Mouse (Mus musculus): ENCODE measurements at regions not wholly inside any gene's neighbourhood (a gene's known extent, or its start where the extent isn't known, plus 50 kb on each side); places are given as distances from the start of the nearest gene placed in this dataset.

DNA sequence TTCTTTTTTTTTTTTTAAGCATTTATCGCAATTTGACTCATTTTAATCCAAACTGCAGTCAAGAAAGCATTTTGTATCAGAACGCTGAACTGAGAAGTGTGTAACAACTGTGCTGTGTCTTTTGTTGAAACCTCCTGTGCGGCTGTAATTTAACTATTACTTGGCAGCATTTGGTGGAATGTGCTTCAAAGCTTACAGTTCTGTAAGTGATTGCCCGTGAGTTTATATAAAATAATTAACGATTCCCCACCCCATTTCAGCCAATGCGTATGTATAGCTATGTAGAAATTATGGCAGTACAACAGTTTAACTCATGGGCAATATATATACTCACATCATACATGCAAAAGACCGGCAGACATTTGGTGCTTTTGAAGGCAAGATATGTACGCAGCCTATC is 421.8 kb upstream of the Ubash3b start:
- TF ChIP-seq CTCF (IDR thresholded peaks at IDR 0.05; ENCODE audit: control insufficient read depth, insufficient read depth, insufficient replicate concordance, low read depth, low read length) (no peak), POLR2A (IDR thresholded peaks at IDR 0.05; ENCODE audit: control insufficient read depth, low read depth, low read length) (no peak)
